In genomic region chr16:11579676-11580098, GRCm38 (mm10) we compare ENCODE assay signal across 9 mouse cellular contexts.
DNase-seq lines count a peak whose midpoint lies in the region; ATAC-seq lines count a peak whose summit lies in the region.
"Had no signal": no experiment of that assay in that cellular context is flagged by ENCODE, and none has a peak within 500 bp of the region (broad histone marks: within the 10 kb centered on the region; RNA-seq: fewer than 3 reads in every experiment).

No protein-coding gene starts in this region.

- no peaks in the 10 kb centered on the region for H3K27me3 ChIP-seq in forebrain, embryonic 15.5 days
- H3K27me3 ChIP-seq: liver, embryonic 15.5 days had no signal

- H3K4me1 ChIP-seq in forebrain, embryonic 15.5 days = no peaks in the 10 kb centered on the region

- WGBS in forebrain, embryonic 15.5 days = 46% methylated on average over 4 of the region's 4 CpGs

- ATAC-seq in forebrain, embryonic 15.5 days (replicated peaks) = peak; percentile 68
- ATAC-seq in hematopoietic stem cell, adult 5-6 weeks (replicated peaks in 1 of 2; ENCODE audit: insufficient read depth in 1 of 2, low FRiP score in 2 of 2, low TSS enrichment in 1 of 2, low read depth in 1 of 2, poor library complexity in 2 of 2, severe bottlenecking in 2 of 2) = peak; percentile 57 to 73; a peak in 1 of 4 replicates

- H3K27ac ChIP-seq in forebrain, embryonic 15.5 days (replicated peaks) = no peak overlapping the region
- H3K27ac ChIP-seq: liver, embryonic 15.5 days had no signal

- H3K9ac ChIP-seq in forebrain, embryonic 15.5 days (replicated peaks) = no peak overlapping the region
- H3K9ac ChIP-seq: liver, embryonic 15.5 days had no signal

- H3K36me3 ChIP-seq in forebrain, embryonic 15.5 days = no peaks in the 10 kb centered on the region
- H3K36me3 ChIP-seq: liver, embryonic 15.5 days had no signal

- no peak overlapping the region for H3K4me3 ChIP-seq in forebrain, embryonic 15.5 days
- H3K4me3 ChIP-seq: liver, embryonic 15.5 days had no signal

- H3K4me2 ChIP-seq in forebrain, embryonic 15.5 days (replicated peaks) = no peak overlapping the region
- H3K4me2 ChIP-seq: liver, embryonic 15.5 days had no signal

- DNase-seq in adrenal gland, adult 2 months = peak; percentile 21
- DNase-seq in adrenal gland, postnatal 4 days (ENCODE audit: low spot score in 2 of 2) = no peak
- DNase-seq in brain, embryonic 18.5 days (ENCODE audit: low read depth, low spot score) = peak; percentile 60
- peak; percentile 53 for DNase-seq in layer of hippocampus, adult 9-10 months (ENCODE audit: low spot score)
- DNase-seq in lung, postnatal 4 days = peak; percentile 31 to 46
- peak; percentile 52 for DNase-seq in skeletal muscle tissue, adult 2 months (ENCODE audit: low read depth, low spot score)

- H3K9me3 ChIP-seq in forebrain, embryonic 15.5 days = no peaks in the 10 kb centered on the region
- H3K9me3 ChIP-seq: liver, embryonic 15.5 days had no signal

Comparison
In these comparisons a context has a peak if more than half of its experiments do, and no peak if none do; other contexts are left out.
1. DNase-seq: peak in adrenal gland, adult 2 months (single experiment), brain, embryonic 18.5 days (single experiment), layer of hippocampus, adult 9-10 months (single experiment), lung, postnatal 4 days (2 of 2) and skeletal muscle tissue, adult 2 months (single experiment); none in adrenal gland, postnatal 4 days (0 of 2).